Mouse (Mus musculus): Measurements from ENCODE around the gene Dus1l. TPM values are rescaled to one million over a fixed set of nuclear protein-coding genes. Genes with fewer than 3 reads are reported as not detected.

Dus1l gene
- total and polyA plus RNA-seq, 2 experiments from 2014 or later: 38.4 to 46.4 TPM

DNA sequence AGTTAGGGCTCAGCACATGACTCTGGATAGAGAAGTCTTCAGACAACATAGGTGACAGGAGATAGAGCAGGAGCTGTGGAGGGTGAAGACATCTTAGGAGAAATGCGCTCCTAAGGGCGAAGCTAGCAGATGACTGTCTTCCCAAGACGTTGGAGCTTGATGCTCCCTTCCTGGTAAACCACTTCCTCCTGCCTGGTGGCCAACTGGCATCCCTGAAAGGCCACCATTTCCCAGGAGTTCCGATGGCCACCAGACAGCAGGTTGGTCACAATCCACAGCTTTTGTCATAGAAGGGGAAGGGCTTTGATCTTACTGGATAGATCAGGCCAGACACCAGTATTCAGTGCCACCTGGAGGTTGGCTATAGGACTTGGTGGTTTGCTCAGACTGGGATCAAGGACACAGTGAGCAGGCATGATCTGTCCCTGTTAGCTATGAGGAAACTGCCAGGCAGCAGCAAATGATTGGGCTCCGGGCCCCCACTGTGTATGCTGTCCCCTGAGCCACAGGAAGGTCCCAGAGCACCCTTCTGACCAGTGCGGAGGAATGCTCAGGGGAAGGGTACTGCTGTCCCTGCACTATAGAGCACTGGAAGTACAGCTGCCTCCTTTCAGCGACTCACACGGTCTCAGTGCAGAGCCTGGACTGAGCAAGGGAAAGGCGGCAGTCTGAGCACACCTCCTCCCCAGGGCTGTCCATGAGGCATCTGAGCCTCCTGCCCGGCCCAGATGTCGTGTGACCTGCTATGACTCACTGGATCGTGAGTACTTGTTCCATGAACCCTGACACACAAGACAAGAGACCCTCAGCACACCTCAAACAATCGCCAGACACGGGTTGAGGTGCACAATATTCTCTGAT, 34.2 kb downstream of the Dus1l start:
- no peak overlapping the region for H3K4me3 ChIP-seq (ENCODE audit: low read depth, low read length)
- H3K27me3 ChIP-seq (ENCODE audit: insufficient read depth, low read length): no peaks in the 10 kb centered on the region
- no peak for ATAC-seq (ENCODE audit: low FRiP score)
- no peaks in the 10 kb centered on the region for H3K4me1 ChIP-seq (ENCODE audit: insufficient read depth, low read length)
- H3K4me2 ChIP-seq (ENCODE audit: low read depth, low read length, poor library complexity, severe bottlenecking): no peak overlapping the region
- no peaks in the 10 kb centered on the region for H3K36me3 ChIP-seq (ENCODE audit: insufficient read depth, low read length)
- no peak overlapping the region for H3K27ac ChIP-seq (ENCODE audit: low read depth, low read length)
- WGBS: 75% methylated on average over 14 of the region's 14 CpGs
- H3K9me3 ChIP-seq (ENCODE audit: low read length): no peaks in the 10 kb centered on the region
- DNase-seq (ENCODE audit: low spot score): no peak
- H3K9ac ChIP-seq (replicated peaks; ENCODE audit: low read length, poor library complexity, severe bottlenecking): no peak overlapping the region
- no peak for TF ChIP-seq CTCF (IDR thresholded peaks at IDR 0.05)

DNA sequence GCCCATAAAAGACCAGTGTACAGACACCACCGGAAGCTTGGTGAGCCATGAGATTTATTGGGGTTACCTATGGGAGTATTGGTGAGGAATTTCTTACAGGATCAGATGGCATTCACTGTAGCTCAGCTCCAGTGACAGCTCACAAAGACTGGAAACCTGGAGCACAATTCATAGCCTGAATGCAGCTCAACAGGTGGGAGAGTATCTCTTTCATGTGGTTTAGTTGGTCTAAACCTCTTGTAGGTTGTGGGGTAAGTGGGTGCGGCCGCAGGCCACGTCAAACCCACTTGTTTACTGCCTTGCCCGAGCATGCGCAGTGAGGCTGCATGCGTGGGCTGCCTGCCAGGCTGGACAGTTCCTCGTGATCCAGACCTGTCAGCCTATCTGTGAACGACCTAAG, 36.0 kb downstream of the Dus1l start:
- Histone ChIP-seq H3K9me3 (ENCODE audit: low read length) (no peaks in the 10 kb centered on the region), H3K36me3 (ENCODE audit: insufficient read depth, low read length) (no peaks in the 10 kb centered on the region), H3K4me3 (ENCODE audit: low read depth, low read length) (no peak overlapping the region), H3K4me1 (ENCODE audit: insufficient read depth, low read length) (no peaks in the 10 kb centered on the region), H3K27me3 (ENCODE audit: insufficient read depth, low read length) (no peaks in the 10 kb centered on the region), H3K4me2 (ENCODE audit: low read depth, low read length, poor library complexity, severe bottlenecking) (no peak overlapping the region), H3K27ac (ENCODE audit: low read depth, low read length) (no peak overlapping the region), H3K9ac (replicated peaks; ENCODE audit: low read length, poor library complexity, severe bottlenecking) (no peak overlapping the region)
- no peak for ATAC-seq (ENCODE audit: low FRiP score)
- DNase-seq (ENCODE audit: low spot score): no peak
- TF ChIP-seq CTCF (IDR thresholded peaks at IDR 0.05): no peak
- WGBS: 90% methylated on average over 9 of the region's 9 CpGs

DNA sequence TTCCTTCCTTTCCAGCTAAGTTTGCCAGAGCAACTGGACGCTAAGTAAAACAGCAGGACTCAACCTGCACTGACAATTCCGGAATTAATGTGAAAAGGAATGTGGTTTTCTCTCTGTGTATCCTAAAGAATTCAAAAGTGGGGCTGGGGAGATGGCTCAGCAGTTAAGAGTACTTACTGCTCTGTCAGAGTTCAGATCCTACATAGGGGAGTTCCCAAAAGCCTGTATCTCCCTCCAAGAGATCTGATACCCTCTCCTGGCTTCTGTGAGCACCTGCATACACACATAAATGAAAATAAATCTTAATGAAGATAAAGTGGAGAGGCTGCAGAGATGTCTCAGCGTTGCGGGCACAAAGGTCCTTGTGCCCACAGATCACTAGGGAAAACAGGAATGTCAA, 44.6 kb downstream of the Dus1l start:
- no peaks in the 10 kb centered on the region for H3K27me3 ChIP-seq (ENCODE audit: insufficient read depth, low read length)
- no peak for ATAC-seq (ENCODE audit: low FRiP score)
- no peak for TF ChIP-seq CTCF (IDR thresholded peaks at IDR 0.05)
- WGBS: 70% methylated on average over 4 of the region's 4 CpGs
- no peak for DNase-seq (ENCODE audit: low spot score)
- H3K27ac ChIP-seq (ENCODE audit: low read depth, low read length): no peak overlapping the region
- H3K4me1 ChIP-seq (ENCODE audit: insufficient read depth, low read length): no peaks in the 10 kb centered on the region
- H3K9me3 ChIP-seq (ENCODE audit: low read length): no peaks in the 10 kb centered on the region
- no peak overlapping the region for H3K4me2 ChIP-seq (ENCODE audit: low read depth, low read length, poor library complexity, severe bottlenecking)
- no peaks in the 10 kb centered on the region for H3K36me3 ChIP-seq (ENCODE audit: insufficient read depth, low read length)
- H3K9ac ChIP-seq (replicated peaks; ENCODE audit: low read length, poor library complexity, severe bottlenecking): no peak overlapping the region
- H3K4me3 ChIP-seq (ENCODE audit: low read depth, low read length): no peak overlapping the region

DNA sequence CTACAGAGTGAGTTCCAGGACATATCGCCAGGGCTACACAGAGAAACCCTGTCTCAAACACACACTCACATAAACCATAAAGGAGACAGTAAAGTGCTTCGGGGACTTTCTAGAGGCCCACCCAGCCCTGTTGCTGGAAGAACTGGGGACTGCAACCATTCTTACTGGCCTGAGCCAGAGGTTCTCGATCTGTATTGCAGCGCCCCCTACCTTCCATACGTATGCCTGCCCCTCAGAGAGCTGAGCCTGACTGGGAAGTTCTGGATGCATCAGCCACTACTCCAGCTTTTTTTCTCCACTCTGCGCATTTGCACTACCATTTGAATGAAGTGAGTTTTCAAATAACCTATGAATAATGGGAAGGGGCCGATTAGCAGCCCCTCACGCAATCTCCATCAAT, 46.8 kb downstream of the Dus1l start:
- TF ChIP-seq CTCF (IDR thresholded peaks at IDR 0.05): peak; percentile 37
- no peaks in the 10 kb centered on the region for H3K4me1 ChIP-seq (ENCODE audit: insufficient read depth, low read length)
- H3K27ac ChIP-seq (ENCODE audit: low read depth, low read length): no peak overlapping the region
- ATAC-seq (ENCODE audit: low FRiP score) (no peak), DNase-seq (ENCODE audit: low spot score) (no peak)
- H3K4me2 ChIP-seq (ENCODE audit: low read depth, low read length, poor library complexity, severe bottlenecking): no peak overlapping the region
- H3K9ac ChIP-seq (replicated peaks; ENCODE audit: low read length, poor library complexity, severe bottlenecking): no peak overlapping the region
- H3K27me3 ChIP-seq (ENCODE audit: insufficient read depth, low read length): no peaks in the 10 kb centered on the region
- H3K36me3 ChIP-seq (ENCODE audit: insufficient read depth, low read length): no peaks in the 10 kb centered on the region
- WGBS: 60% methylated on average over 8 of the region's 8 CpGs
- H3K9me3 ChIP-seq (ENCODE audit: low read length): no peaks in the 10 kb centered on the region
- H3K4me3 ChIP-seq (ENCODE audit: low read depth, low read length): no peak overlapping the region

DNA sequence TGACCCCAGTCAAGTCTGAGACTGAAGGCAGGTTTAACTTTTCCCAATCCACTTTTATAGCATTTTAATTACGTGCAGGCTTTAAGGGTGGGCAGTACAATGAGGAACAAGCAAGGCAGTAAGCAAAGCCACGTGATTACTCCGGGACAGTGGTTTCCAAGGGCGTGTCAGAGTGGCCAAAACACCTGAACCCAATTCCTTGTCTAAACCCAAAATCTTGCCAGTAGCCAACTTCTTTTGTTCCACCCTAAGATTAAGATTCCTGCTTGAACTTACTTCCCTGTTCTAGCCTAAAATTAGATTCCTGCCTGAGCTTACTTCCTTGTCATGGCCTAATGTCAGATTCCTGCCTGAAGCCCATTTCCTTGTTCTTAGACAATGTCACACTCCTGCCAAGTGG, 48.2 kb downstream of the Dus1l start:
- 84% methylated on average over 4 of the region's 4 CpGs for WGBS
- no peaks in the 10 kb centered on the region for H3K36me3 ChIP-seq (ENCODE audit: insufficient read depth, low read length)
- H3K4me1 ChIP-seq (ENCODE audit: insufficient read depth, low read length): no peaks in the 10 kb centered on the region
- no peak for TF ChIP-seq CTCF (IDR thresholded peaks at IDR 0.05)
- DNase-seq (ENCODE audit: low spot score) (no peak), ATAC-seq (ENCODE audit: low FRiP score) (no peak)
- no peak overlapping the region for H3K27ac ChIP-seq (ENCODE audit: low read depth, low read length)
- no peak overlapping the region for H3K9ac ChIP-seq (replicated peaks; ENCODE audit: low read length, poor library complexity, severe bottlenecking)
- H3K4me2 ChIP-seq (ENCODE audit: low read depth, low read length, poor library complexity, severe bottlenecking): no peak overlapping the region
- no peaks in the 10 kb centered on the region for H3K9me3 ChIP-seq (ENCODE audit: low read length)
- H3K27me3 ChIP-seq (ENCODE audit: insufficient read depth, low read length): no peaks in the 10 kb centered on the region
- no peak overlapping the region for H3K4me3 ChIP-seq (ENCODE audit: low read depth, low read length)

DNA sequence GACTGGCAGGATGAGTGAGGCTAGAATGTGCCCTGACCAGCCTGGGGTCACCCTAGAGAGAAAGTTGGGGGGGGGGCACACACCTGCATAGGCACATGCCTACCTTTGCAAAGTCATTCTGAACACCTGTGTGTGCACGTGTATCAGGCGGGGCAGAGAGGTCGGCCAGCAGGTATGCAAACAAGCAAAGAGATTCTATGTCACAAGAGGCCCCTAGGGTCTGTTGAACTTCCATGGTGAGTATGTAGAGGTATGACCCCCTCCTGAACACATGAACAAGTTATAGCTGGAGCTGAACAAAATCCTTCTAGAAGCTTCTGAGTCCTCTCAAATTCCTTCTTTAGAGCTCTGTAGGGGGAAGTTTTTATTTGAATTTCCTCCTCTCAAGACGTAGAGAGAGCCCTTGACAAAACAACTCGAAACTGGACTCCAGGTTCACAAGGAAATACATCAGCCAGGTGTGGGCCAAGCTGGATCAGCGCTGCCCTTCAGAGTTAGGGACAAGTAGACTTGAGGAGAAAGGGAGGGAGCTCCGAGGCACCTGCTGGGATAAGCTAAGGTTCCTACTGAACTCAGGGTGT, 52.0 kb downstream of the Dus1l start:
- no peak for DNase-seq (ENCODE audit: low spot score)
- no peaks in the 10 kb centered on the region for H3K4me1 ChIP-seq (ENCODE audit: insufficient read depth, low read length)
- H3K27me3 ChIP-seq (ENCODE audit: insufficient read depth, low read length): no peaks in the 10 kb centered on the region
- no peak overlapping the region for H3K9ac ChIP-seq (replicated peaks; ENCODE audit: low read length, poor library complexity, severe bottlenecking)
- no peak overlapping the region for H3K4me2 ChIP-seq (ENCODE audit: low read depth, low read length, poor library complexity, severe bottlenecking)
- no peak for ATAC-seq (ENCODE audit: low FRiP score)
- no peak for TF ChIP-seq CTCF (IDR thresholded peaks at IDR 0.05)
- no peaks in the 10 kb centered on the region for H3K36me3 ChIP-seq (ENCODE audit: insufficient read depth, low read length)
- no peak overlapping the region for H3K27ac ChIP-seq (ENCODE audit: low read depth, low read length)
- H3K4me3 ChIP-seq (ENCODE audit: low read depth, low read length): no peak overlapping the region
- no peaks in the 10 kb centered on the region for H3K9me3 ChIP-seq (ENCODE audit: low read length)
- WGBS: 80% methylated on average over 7 of the region's 7 CpGs
